Mouse (Mus musculus) ovary, postnatal 14 days (tissue): Measurements from ENCODE around the gene Spns2.
"Not testable (repeated sequence)": the region's sequence is repeated elsewhere in the genome, so short reads cannot be mapped to it uniquely, and the experiment has no call there.

ENCODE experiments used
- DNase-seq: peaks from one replicate; pipeline ENCODE4 v3.0.0; 2022; ENCODE audit warnings: low spot score

The Spns2 gene

GRCm38 (mm10) chr11:72471381-72471780, 18.3 kb downstream of the Spns2 start:
- no peak for DNase-seq

GRCm38 (mm10) chr11:72470004-72470403, 19.7 kb downstream of the Spns2 start:
- no peak for DNase-seq

- DNase-seq, result peak; percentile 71
These were observed 20.5 kb downstream of the Spns2 start for GRCm38 (mm10) chr11:72469217-72469616.

- DNase-seq, result no peak
These were observed 21.2 kb downstream of the Spns2 start for GRCm38 (mm10) chr11:72468525-72468924.

GRCm38 (mm10) chr11:72466694-72467507, 22.8 kb downstream of the Spns2 start:
- DNase-seq, result no peak

- DNase-seq, result no peak
These were observed 23.6 kb downstream of the Spns2 start for GRCm38 (mm10) chr11:72465978-72466693.

- DNase-seq, result no peak
These were observed 24.9 kb downstream of the Spns2 start for GRCm38 (mm10) chr11:72464821-72465220.

GRCm38 (mm10) chr11:72461500-72461981, 28.2 kb downstream of the Spns2 start:
- no peak for DNase-seq

- DNase-seq, result no peak
These were observed 31.2 kb downstream of the Spns2 start for GRCm38 (mm10) chr11:72458502-72458901.

GRCm38 (mm10) chr11:72457995-72458496, 31.7 kb downstream of the Spns2 start:
- DNase-seq, result no peak

- no peak for DNase-seq
These were observed 34.0 kb downstream of the Spns2 start for GRCm38 (mm10) chr11:72455694-72456093.

GRCm38 (mm10) chr11:72453105-72453953, 36.4 kb downstream of the Spns2 start:
- DNase-seq, result no peak

GRCm38 (mm10) chr11:72452140-72452665, 37.5 kb downstream of the Spns2 start:
- DNase-seq, result no peak

- DNase-seq, result no peak
These were observed 42.2 kb downstream of the Spns2 start for GRCm38 (mm10) chr11:72447475-72447874.

- DNase-seq, result no peak
These were observed 43.2 kb downstream of the Spns2 start for GRCm38 (mm10) chr11:72446311-72447105.

- DNase-seq, result peak; percentile 97
These were observed 48.6 kb downstream of the Spns2 start, which contains the start of gene Mybbp1a for GRCm38 (mm10) chr11:72440965-72441664. Gene Mybbp1a (plus strand): TSS chr11:72441355.

- not testable (repeated sequence) for DNase-seq
These were observed 49.1 kb downstream of the Spns2 start for GRCm38 (mm10) chr11:72440597-72440964.

GRCm38 (mm10) chr11:72438411-72438810, 51.3 kb downstream of the Spns2 start:
- no peak for DNase-seq

- no peak for DNase-seq
These were observed 52.7 kb downstream of the Spns2 start for GRCm38 (mm10) chr11:72436756-72437650.
